Mouse (Mus musculus) midbrain, postnatal 0 days (tissue): ENCODE measurements around the gene Zfp472. TPM values are rescaled to one million over a fixed set of nuclear protein-coding genes. Genes with fewer than 3 reads are reported as not detected.

Experiments used
- ATAC-seq: fragments of 200-750 bp; cut with Nextera tagmentation; 2 replicates; pipeline ENCODE4 v1.8.0; 2017; ENCODE audit warnings: moderate number of reproducible peaks, mild to moderate bottlenecking, moderate TSS enrichment, moderate library complexity; ENCODE audit not compliant: low FRiP score
- DNase-seq: peaks from one replicate; pipeline ENCODE4 v3.0.0-alpha.2; 2015; ENCODE audit warnings: low spot score
- H3K27ac ChIP-seq: fragments of 300-500 bp; sonication (generic); 2 replicates; pipeline ENCODE4 v1.5.1; 2014; ENCODE audit warnings: low read depth, mild to moderate bottlenecking, low read length, mixed read lengths
- H3K27me3 ChIP-seq: fragments of 300-500 bp; sonication (generic); 2 replicates; pipeline ENCODE4 v1.6.1; 2014; ENCODE audit warnings: low read length, control low read depth, mixed read lengths; ENCODE audit not compliant: insufficient read depth
- H3K36me3 ChIP-seq: fragments of 300-500 bp; sonication (generic); 2 replicates; pipeline ENCODE4 v1.6.1; 2014; ENCODE audit warnings: low read length, control low read depth, mixed read lengths; ENCODE audit not compliant: insufficient read depth
- H3K4me1 ChIP-seq: fragments of 300-500 bp; sonication (generic); 2 replicates; pipeline ENCODE4 v1.6.1; 2014; ENCODE audit warnings: mild to moderate bottlenecking, control low read depth, antibody characterized with exemption, low read length, mixed read lengths; ENCODE audit not compliant: insufficient read depth
- H3K4me2 ChIP-seq: fragments of 300-500 bp; sonication (generic); 2 replicates; pipeline ENCODE4 v1.6.1; 2014; ENCODE audit warnings: low read depth, mild to moderate bottlenecking, low read length, mixed read lengths; ENCODE audit not compliant: poor library complexity, severe bottlenecking
- H3K4me3 ChIP-seq: fragments of 300-500 bp; sonication (generic); 2 replicates; pipeline ENCODE4 v1.5.1; 2014; ENCODE audit warnings: low read depth, mild to moderate bottlenecking, low read length, moderate library complexity
- H3K9ac ChIP-seq: fragments of 300-500 bp; sonication (generic); replicated peaks from 2 replicates; pipeline ENCODE4 v1.6.1; 2014; ENCODE audit warnings: mild to moderate bottlenecking, low read length, moderate library complexity, mixed read lengths; ENCODE audit not compliant: poor library complexity, severe bottlenecking
- H3K9me3 ChIP-seq: fragments of 300-500 bp; sonication (generic); 2 replicates; pipeline ENCODE4 v1.6.1; 2016; ENCODE audit warnings: low read length, control low read depth
- CTCF ChIP-seq: IDR thresholded peaks from 2 replicates; pipeline ENCODE4 v1.5.1; 2016; ENCODE audit warnings: antibody characterized with exemption, mild to moderate bottlenecking
- WGBS: fragments of 180-500 bp; shearing (Covaris S2); extraction: QIAGEN DNeasy Blood & Tissue Kit; methylation state at CpG from one replicate; pipeline ENCODE4 v1.1.7; 2014; 5-methylcytosine and 5-hydroxymethylcytosine counted together
- polyA plus RNA-seq: library from polyadenylated mRNA; unstranded; fragments of >200 nt; fragmentation: Nextera tagmentation; extraction: Ambion mirVana; gene quantifications from 2 replicates; pipeline ENCODE4 v1.2.1, GENCODE M21; 2015
- total RNA-seq: library from RNA; depleted of rRNA; stranded (reverse); fragments of >200 nt; gene quantifications from 2 replicates; pipeline ENCODE4 v1.2.3, GENCODE M21; 2014; rRNA removed

The Zfp472 gene
- total RNA-seq (4.2 and 5.7 TPM in 2 replicates), polyA plus RNA-seq (6.1 TPM in 2 replicates)

- peak within 1 kb of the TSS; percentile 80 for H3K4me3 ChIP-seq
- TF ChIP-seq CTCF, result no peak
These were observed at the start of gene Zfp472 for GRCm38 (mm10) chr17:32965623-32966290. Gene Zfp472, plus strand, starts transcription at chr17:32965814.

GRCm38 (mm10) chr17:32916075-32916474 is 49.5 kb upstream of the Zfp472 start:
- no peak overlapping the region for H3K27ac ChIP-seq
- WGBS, result 79% methylated on average over 1 of the region's 1 CpGs
- DNase-seq, result no peak
- no peak overlapping the region for H3K9ac ChIP-seq
- no peak overlapping the region for H3K4me2 ChIP-seq
- ATAC-seq, result no peak
- H3K4me3 ChIP-seq, result no peak overlapping the region
- H3K9me3 ChIP-seq, result peaks cover 6% of the 10 kb centered on the region; the same call in 1 of the 2 replicates
- H3K36me3 ChIP-seq, result no peaks in the 10 kb centered on the region
- no peaks in the 10 kb centered on the region; the same call in 1 of the 2 replicates for H3K27me3 ChIP-seq
- no peak for TF ChIP-seq CTCF
- no peaks in the 10 kb centered on the region for H3K4me1 ChIP-seq

More at GRCm38 (mm10) chr17:32965623-32966290, at the start of gene Zfp472:
- WGBS, result under 1% methylated on average over 33 of the region's 33 CpGs
- DNase-seq (peak; percentile 94), ATAC-seq (peak; percentile 100)
- Histone ChIP-seq H3K4me2 (peak within 1 kb of the TSS; percentile 83), H3K9me3 (no peaks in the 10 kb centered on the region), H3K36me3 (no peaks in the 10 kb centered on the region), H3K9ac (peak within 1 kb of the TSS; percentile 73), H3K27ac (peak within 1 kb of the TSS; percentile 69), H3K4me1 (peaks cover 8% of the 10 kb centered on the region), H3K27me3 (no peaks in the 10 kb centered on the region)

- Histone ChIP-seq H3K4me2 (no peak within 1 kb of the TSS), H3K36me3 (no peaks in the 10 kb centered on the region), H3K9me3 (peaks cover 6% of the 10 kb centered on the region; the same call in 1 of the 2 replicates), H3K9ac (no peak within 1 kb of the TSS), H3K4me1 (no peaks in the 10 kb centered on the region), H3K4me3 (no peak within 1 kb of the TSS), H3K27ac (no peak within 1 kb of the TSS), H3K27me3 (no peaks in the 10 kb centered on the region; the same call in 1 of the 2 replicates)
- TF ChIP-seq CTCF, result no peak
- 60% methylated on average over 2 of the region's 2 CpGs for WGBS
- ATAC-seq (no peak), DNase-seq (peak; percentile 33)
These were observed 48.5 kb upstream of the Zfp472 start, which contains the start of gene Cyp4f14 for GRCm38 (mm10) chr17:32917131-32917530. Gene Cyp4f14, minus strand, starts transcription at chr17:32917342.

DNA sequence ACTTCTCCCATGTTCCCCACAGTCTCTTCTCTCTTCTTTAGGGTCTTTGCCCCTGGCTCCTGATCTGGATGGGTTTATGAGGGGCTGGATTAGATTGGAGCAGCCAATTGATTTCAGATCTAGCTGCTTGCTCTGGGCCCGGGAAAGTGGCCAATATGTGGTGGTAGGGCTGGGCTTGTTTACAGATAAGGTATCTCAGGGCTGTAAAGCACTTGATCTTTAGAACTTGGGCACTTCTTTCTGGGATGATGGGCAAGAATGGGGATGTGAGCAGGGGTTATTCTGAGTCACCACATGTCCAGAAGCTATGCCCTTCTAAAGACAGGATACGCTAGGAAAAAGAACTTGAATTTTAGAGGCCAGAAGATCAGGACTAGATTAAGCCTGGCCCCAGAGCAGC is 46.5 kb upstream of the Zfp472 start:
- H3K4me1 ChIP-seq, result no peaks in the 10 kb centered on the region

GRCm38 (mm10) chr17:32923681-32924080 is 41.9 kb upstream of the Zfp472 start:
- 100% methylated on average over 1 of the region's 1 CpGs for WGBS
- Histone ChIP-seq H3K9me3 (peaks cover 6% of the 10 kb centered on the region; the same call in 1 of the 2 replicates), H3K4me2 (no peak overlapping the region), H3K27ac (no peak overlapping the region), H3K4me3 (no peak overlapping the region), H3K9ac (no peak overlapping the region), H3K4me1 (peaks cover 3% of the 10 kb centered on the region), H3K27me3 (no peaks in the 10 kb centered on the region), H3K36me3 (no peaks in the 10 kb centered on the region)
- DNase-seq (no peak), ATAC-seq (no peak)
- TF ChIP-seq CTCF, result no peak

More for the DNA sequence above, 46.5 kb upstream of the Zfp472 start:
- H3K27ac ChIP-seq, result no peak overlapping the region
- no peak overlapping the region for H3K9ac ChIP-seq
- no peaks in the 10 kb centered on the region for H3K36me3 ChIP-seq
- no peak for TF ChIP-seq CTCF
- peaks cover 6% of the 10 kb centered on the region; the same call in 1 of the 2 replicates for H3K9me3 ChIP-seq
- H3K4me3 ChIP-seq, result no peak overlapping the region
- no peak for DNase-seq
- no peak for ATAC-seq
- 92% methylated on average over 2 of the region's 2 CpGs for WGBS
- H3K27me3 ChIP-seq, result no peaks in the 10 kb centered on the region; the same call in 1 of the 2 replicates
- no peak overlapping the region for H3K4me2 ChIP-seq
